Mouse (Mus musculus) brain, embryonic 14.5 days (tissue): ENCODE results near the gene Gm17783. TPM values are rescaled to one million over a fixed set of nuclear protein-coding genes. Genes with fewer than 3 reads are reported as not detected.
"Not testable (repeated sequence)": the region's sequence is repeated elsewhere in the genome, so short reads cannot be mapped to it uniquely, and the experiment has no call there.

Experiments used
- DNase-seq: peaks from one replicate; pipeline ENCODE4 v3.0.0-alpha.2; 2011; ENCODE audit warnings: low read depth
- CTCF ChIP-seq: fragments of 200-500 bp; IDR thresholded peaks from 2 replicates; pipeline ENCODE4 v1.5.1; 2012; ENCODE audit warnings: inconsistent platforms, mild to moderate bottlenecking, moderate library complexity, borderline replicate concordance; ENCODE audit not compliant: insufficient read depth, insufficient read length; ENCODE audit errors: extremely low read depth
- POLR2A ChIP-seq: fragments of 200-500 bp; IDR thresholded peaks from 2 replicates; pipeline ENCODE4 v1.6.1; 2012; ENCODE audit warnings: mild to moderate bottlenecking, inconsistent platforms, borderline replicate concordance; ENCODE audit not compliant: poor library complexity, insufficient read depth, insufficient read length, severe bottlenecking; ENCODE audit errors: extremely low read depth
- polyA plus RNA-seq: library from polyadenylated mRNA; depleted of rRNA; stranded (reverse); fragments of >200 nt; gene quantifications from 2 replicates; pipeline ENCODE4 v1.2.3, GENCODE M21; 2012; rRNA removed

The Gm17783 gene
- polyA plus RNA-seq, 1 experiment: not detected

- TF ChIP-seq CTCF: no peak
- no peak for TF ChIP-seq POLR2A
- DNase-seq: peak; percentile 56
Measured at GRCm38 (mm10) chr16:45476991-45477390, 54.9 kb downstream of the Gm17783 start.

GRCm38 (mm10) chr16:45471836-45472235 lies 60.0 kb downstream of the Gm17783 start:
- not testable (repeated sequence) for DNase-seq

Other genes starting within 250 kb of the Gm17783 start
- 179 and 203 TPM in 2 replicates for gene Cd200, start 123.0 kb downstream of the Gm17783 start, polyA plus RNA-seq
- gene Gm609, start 39.1 kb downstream of the Gm17783 start, polyA plus RNA-seq: not detected in 2 replicates
- not detected in 2 replicates for gene Slc9c1, start 3.3 kb upstream of the Gm17783 start, polyA plus RNA-seq
- gene Gcsam, start 78.3 kb upstream of the Gm17783 start, polyA plus RNA-seq: 0.04 and 0.05 TPM in 2 replicates
- gene BC016579, start 122.0 kb upstream of the Gm17783 start, polyA plus RNA-seq: 0.22 and 0.30 TPM in 2 replicates
- gene Tmprss7, start 161.6 kb upstream of the Gm17783 start, polyA plus RNA-seq: 1.5 and 2.2 TPM in 2 replicates
- gene Tagln3, start 192.6 kb upstream of the Gm17783 start, polyA plus RNA-seq: 403 and 481 TPM in 2 replicates
- 29.3 and 34.5 TPM in 2 replicates for gene Abhd10, start 210.9 kb upstream of the Gm17783 start, polyA plus RNA-seq